Mouse (Mus musculus) frontal cortex, postnatal 10 days (tissue): Measurements from ENCODE around the gene D10Jhu81e.
"Not testable (repeated sequence)": the region's sequence is repeated elsewhere in the genome, so short reads cannot be mapped to it uniquely, and the experiment has no call there.

Experiments
- DNase-seq, 2 experiments: peaks; one replicate each; pipeline ENCODE4 v3.0.0; 2022; ENCODE audit warnings: low spot score in 2 of 2, mixed read lengths in 1 of 2

Gene D10Jhu81e

DNA sequence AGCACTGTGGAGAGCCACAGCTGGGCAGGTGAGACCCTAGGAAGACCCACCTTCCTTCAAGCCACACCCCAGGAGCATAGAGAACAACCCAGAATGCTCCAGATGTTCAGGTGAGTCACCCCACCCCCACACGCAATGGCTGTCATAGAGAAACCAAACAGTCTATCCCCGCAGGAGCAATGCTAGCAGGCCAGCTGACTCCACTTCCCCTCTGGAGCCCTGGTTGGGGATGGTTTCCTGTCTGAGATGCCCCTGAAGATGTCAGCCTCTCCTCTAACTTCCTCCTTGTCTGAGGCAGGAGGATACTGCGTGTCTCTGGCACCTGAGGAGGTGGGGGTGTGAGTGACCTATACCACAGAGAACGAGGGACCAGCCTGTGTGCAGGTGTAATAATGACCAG, 35.2 kb downstream of the D10Jhu81e start:
- no peak for DNase-seq

DNA sequence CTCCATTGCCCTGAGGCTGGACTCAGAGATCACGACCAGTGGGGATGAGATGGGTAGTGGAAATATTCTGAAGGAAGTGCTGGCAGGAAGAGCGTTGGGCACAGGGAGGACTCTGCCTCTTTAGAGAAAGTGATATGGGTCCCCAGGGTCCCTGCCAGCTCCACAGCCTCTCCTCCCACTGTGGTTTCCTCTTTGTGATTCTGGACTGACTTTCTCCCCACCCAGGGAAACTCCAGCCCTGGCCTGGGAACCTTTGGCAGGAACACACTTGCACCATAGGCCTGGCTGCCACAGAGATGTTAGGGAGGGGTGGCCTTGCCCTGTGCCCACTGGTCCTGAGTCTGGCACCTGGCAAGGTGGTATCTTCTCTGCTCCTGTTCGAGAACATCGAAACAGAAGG, 39.6 kb downstream of the D10Jhu81e start:
- no peak for DNase-seq

DNA sequence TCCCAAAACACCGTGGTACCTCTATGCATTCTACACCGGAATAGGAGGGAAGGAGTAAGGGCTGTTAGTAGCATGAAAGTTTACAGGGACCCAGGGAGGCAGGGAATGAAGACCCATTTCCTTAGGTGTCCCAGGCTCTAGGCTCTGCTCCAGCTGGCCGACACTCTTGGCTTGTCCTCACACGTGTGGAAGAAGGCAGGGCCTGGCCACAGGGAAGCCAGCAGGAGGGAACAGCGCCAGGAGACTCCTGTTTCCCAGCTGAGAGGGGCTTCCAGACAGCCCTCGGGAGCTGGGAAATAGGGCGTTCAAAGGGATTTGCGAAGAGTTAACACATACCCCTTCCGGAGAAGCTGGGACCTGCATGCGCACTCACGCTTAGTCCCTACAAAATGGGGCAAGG, 40.2 kb downstream of the D10Jhu81e start:
- no peak for DNase-seq

DNA sequence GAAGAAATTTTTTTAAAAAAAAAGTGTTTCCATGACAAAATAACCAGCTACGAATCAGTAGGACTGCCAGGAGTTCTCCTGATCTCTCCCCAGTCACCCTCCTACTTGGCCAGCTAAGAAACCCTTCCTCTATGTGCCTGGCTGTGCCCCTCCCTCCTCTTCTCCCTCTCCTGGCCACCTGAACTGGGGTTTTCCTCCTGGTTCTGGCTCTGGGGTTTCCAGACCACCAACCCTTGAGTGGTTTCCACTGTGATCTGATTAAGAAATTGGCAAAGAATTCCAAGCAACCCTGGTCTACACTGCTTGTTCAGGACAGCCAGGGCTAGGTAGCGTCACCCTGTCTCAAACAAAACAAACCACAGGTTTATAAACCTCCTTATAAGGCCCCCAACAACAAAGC, 40.9 kb downstream of the D10Jhu81e start:
- DNase-seq = no peak

DNA sequence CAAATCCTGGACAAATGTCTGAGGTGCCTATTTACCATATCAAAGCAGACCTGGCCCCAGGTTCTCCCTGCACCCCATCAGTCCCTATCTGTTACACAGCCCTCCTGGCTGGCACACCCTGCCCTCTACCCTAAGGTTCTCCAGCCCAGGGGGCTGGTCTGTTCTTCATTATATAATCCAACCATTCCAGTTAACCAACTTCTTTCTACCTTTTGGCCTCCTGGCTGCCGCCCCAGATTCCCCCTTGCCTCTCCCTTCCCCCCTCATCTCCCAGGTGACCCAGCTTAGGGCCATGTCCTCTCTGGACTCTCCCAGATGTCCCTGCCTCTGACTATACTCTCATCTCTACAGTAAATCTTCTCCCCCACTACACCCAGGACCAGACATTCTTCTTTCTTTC, 41.7 kb downstream of the D10Jhu81e start:
- no peak for DNase-seq

DNA sequence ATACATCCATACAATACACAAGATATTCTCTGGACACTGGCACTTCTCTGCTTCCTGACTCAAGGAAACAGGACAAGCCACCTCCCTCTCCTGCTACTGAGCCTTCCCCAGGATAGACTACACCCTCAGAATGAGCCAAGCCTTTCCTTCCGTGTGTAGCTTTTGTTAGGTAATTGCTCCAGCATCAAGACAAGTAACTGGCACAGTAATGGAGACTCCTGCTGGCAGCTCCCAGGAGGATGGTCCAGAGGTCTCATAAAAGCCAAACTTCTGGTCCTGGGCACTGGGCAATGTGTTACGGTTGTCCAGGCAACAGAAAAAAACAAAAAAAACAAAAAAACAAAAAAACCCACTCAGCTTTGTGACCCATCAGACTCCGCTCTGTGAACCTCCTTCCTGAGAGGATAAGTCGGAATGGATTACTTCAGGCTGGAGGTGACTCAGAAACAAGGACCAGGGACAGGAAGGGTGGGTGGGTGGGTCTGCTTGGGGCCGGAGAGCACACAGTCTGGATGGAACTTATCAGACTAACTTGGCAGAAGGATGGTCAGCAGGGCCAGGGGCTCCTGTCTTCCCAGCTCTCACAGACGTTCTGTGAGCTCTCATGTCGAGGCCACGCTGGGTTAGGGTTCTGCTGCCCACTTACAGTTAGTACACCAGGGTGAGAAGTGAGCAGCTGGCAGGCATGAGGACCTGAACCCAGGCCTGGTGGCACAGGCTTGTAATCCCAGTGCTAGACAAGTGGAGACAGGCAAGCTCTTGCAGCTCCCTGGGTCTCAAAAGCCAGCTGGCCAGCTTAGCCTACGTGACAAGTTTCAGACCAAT, 42.3 kb downstream of the D10Jhu81e start:
- DNase-seq = no peak

DNA sequence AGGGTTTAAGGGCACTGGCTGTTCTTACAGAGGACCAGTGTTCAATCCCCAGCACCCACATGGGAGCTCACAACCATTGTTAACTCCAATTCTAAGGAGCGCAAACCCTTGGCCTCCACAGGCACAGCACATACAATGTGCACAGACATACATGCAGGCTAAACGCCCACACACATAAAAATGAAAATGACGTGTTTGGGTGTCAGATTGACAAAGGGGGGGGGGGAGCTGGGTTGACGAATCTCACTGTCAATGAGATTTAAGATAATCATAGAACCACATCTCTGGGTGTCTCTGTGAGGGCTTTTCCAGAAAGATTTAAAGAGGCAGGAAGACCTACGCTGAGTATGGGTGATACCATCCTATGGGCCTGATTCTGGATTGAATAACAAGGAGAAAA, 43.3 kb downstream of the D10Jhu81e start:
- no peak for DNase-seq

DNA sequence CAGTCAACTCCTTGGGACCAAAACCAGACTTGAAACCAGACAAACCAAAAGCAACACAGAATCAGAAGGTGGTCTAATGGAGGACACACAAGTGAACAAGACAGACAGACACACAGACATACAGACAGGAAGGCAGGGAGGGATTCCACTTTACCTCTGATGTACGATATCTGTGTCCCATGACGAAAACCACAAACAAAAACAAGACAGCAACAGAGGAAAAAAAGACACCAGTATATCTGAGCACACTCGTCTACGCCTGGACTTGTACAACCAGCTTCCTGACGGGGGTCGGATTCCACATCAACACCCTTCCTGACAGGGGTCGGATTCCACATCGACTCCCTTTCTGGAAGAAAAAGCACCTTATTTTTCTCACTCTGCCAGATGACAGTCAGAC, 44.5 kb downstream of the D10Jhu81e start:
- DNase-seq = not testable (repeated sequence)

DNA sequence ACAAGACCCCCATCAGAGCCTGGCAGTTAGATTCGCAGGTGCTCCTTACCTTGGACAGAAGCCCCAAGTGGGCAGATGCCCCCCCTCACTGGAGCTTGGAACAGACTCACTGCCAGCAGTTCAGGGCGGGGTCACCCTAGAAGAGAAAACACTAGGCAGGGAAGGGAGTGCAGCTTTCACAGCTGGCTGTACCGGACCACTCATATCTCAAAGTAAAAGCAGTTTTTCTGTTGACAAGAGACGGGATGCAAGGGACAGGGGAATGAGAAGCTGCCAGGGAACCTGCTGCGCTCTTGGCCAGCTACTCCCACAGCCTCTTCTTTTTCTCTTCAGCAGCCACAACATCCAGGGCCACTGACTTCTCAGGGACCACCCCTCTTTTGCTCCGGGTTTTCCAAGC, 45.4 kb downstream of the D10Jhu81e start:
- DNase-seq = not testable (repeated sequence)

DNA sequence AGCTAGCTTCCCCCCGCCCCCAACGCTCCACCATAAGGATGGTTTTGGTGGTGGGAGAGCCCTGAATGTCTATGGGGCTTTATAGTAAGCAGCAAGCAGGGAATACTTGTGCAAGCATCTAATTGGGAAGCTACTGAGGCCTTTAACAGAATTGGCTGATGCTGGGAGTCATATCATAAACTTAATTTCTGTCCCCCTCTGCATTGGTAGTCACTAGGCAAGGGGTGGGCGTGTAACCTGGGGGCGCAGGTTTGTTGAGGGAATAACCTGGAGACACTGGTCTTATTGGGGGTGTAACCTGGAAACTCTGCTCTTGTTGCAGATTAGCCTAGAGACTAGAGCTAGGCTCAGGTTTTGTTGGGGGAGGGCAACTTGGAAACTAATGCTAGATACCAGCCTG, 50.2 kb downstream of the D10Jhu81e start:
- DNase-seq = no peak

DNA sequence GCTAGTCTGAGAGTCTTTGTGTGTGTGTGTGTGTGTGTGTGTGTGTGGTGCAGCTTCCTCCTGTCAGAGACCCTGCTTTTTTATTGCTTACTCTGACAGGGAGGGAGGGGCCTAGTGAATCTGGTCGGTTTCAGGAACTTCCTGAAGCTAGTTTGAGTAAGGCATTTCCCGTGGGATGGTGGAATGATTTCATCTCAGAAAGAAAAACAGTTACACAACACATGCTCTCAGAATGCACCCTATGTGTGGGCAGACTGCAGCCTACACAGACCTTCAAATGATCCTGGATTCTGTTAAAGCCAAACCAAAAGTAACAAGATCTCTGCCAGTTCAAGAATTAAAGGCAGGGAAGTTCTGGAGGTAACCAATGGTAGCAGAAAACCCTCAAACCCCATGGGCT, 54.4 kb downstream of the D10Jhu81e start:
- DNase-seq = no peak

DNA sequence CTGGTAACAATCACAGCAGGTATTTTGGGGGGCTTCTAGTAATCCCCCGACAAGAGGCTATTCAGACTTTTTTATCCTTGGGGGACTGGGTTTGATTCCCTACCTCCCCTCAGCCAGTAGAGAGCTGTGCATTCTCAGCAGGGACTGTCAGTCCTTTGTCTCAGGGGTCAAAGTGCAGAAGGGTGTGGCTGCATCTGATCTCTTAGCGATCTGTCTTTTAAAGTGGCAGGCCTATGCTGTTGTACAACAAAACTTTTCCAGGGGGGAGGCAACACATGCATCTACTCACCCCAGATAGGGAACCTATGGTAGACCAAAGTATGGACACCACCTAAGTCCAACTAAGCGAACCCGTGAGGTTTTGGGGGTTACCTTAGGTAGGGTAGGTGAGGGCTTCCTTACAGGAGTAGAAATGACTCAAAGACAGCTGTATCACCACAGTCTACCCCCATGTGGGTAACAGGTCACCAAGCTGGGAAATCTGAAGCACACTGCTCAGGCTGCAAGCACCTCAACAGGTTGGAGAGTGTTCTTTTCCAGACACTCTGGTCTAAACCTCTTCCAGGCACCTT, 55.0 kb downstream of the D10Jhu81e start:
- no peak for DNase-seq
